Mouse (Mus musculus): ENCODE data around the gene Pskh1.

Pskh1 gene

GRCm38 (mm10) chr8:105900180-105900940, at the start of gene Pskh1:
Pskh1 (plus strand) TSS chr8:105900441.
- peak; percentile 96 for DNase-seq

GRCm38 (mm10) chr8:105850611-105851010, 49.6 kb upstream of the Pskh1 start:
- no peak for DNase-seq

- DNase-seq = peak; percentile 92
Observed at GRCm38 (mm10) chr8:105851651-105852143, 48.5 kb upstream of the Pskh1 start.

GRCm38 (mm10) chr8:105852146-105852729, 48.0 kb upstream of the Pskh1 start:
- DNase-seq = no peak

- DNase-seq = no peak
Observed at GRCm38 (mm10) chr8:105853178-105853577, 47.1 kb upstream of the Pskh1 start, which contains the start of gene Cenpt. Cenpt (minus strand) TSS chr8:105853278.

- DNase-seq = no peak
Observed at GRCm38 (mm10) chr8:105854303-105854702, 45.9 kb upstream of the Pskh1 start.

GRCm38 (mm10) chr8:105854715-105855216, 45.5 kb upstream of the Pskh1 start, which contains the start of gene Thap11:
Thap11 (plus strand) TSS chr8:105855132.
- peak; percentile 94 for DNase-seq

GRCm38 (mm10) chr8:105855248-105856167, 44.7 kb upstream of the Pskh1 start:
- peak; percentile 63 for DNase-seq

- no peak for DNase-seq
Observed at GRCm38 (mm10) chr8:105856168-105856835, 43.9 kb upstream of the Pskh1 start.

- DNase-seq = no peak
Observed at GRCm38 (mm10) chr8:105858495-105858894, 41.7 kb upstream of the Pskh1 start.

GRCm38 (mm10) chr8:105859314-105859713, 40.9 kb upstream of the Pskh1 start:
- peak; percentile 77 for DNase-seq

GRCm38 (mm10) chr8:105860143-105860981, 39.9 kb upstream of the Pskh1 start, which contains the start of gene Nutf2:
Nutf2 (plus strand) TSS chr8:105860580.
- DNase-seq = peak; percentile 98

GRCm38 (mm10) chr8:105861951-105862350, 38.3 kb upstream of the Pskh1 start:
- peak; percentile 40 for DNase-seq

- peak; percentile 36 for DNase-seq
Observed at GRCm38 (mm10) chr8:105866364-105867029, 33.7 kb upstream of the Pskh1 start.

GRCm38 (mm10) chr8:105874301-105874700, 25.9 kb upstream of the Pskh1 start:
- no peak for DNase-seq

GRCm38 (mm10) chr8:105880754-105881520, 19.3 kb upstream of the Pskh1 start, which contains the start of gene Edc4:
Edc4 (plus strand) TSS chr8:105880881.
- DNase-seq = peak; percentile 86

GRCm38 (mm10) chr8:105889756-105890465, 10.3 kb upstream of the Pskh1 start:
- DNase-seq = no peak

- no peak for DNase-seq
Observed at GRCm38 (mm10) chr8:105890870-105891269, 9.4 kb upstream of the Pskh1 start.

GRCm38 (mm10) chr8:105892432-105892831, 7.8 kb upstream of the Pskh1 start:
- DNase-seq = no peak
